Mouse (Mus musculus): ENCODE measurements around the gene Pstk.
"Not testable (repeated sequence)": the region's sequence is repeated elsewhere in the genome, so short reads cannot be mapped to it uniquely, and the experiment has no call there.

Gene Pstk

DNA sequence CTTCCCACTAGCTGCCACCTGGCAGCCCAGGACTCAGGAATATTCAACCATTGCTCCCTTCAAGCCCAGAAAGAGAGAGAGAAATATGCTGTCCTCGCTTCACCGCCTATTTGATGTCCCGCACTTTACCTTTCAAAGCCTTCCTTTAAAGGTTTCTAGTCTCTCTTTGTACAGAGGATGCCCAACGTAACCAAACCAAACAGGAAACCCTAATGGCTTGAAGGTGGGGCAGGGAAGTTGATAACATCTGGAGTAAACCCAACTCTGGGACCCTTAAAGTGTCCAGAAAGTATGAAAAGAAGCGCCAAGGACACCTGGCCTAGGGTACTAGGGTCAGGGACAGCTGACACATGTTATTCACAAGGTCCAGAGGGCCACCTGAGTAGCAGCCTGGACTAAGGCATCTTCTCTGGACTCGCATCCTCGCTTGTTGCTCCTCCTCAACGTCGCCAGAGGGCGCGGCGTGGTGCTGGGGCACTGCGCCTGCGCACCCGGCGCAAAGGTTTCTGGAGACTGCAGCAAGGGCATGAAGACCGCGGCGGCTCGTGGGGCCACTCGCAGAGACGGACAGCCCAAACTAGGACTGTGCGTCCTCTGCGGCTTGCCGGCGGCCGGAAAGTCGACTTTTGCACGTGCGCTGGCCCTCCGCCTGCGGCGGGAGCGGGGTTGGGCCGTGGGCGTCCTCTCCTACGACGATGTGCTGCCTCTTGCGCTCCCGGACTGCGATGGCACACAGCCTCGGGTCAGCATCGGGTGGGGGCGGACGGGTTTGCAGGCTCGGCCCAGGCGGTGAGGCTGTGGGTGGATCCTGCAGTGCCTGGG lies at the start of gene Pstk:
TSS of gene Pstk (plus strand) at position 494 of the 822 bp plus-strand sequence.
- in situ Hi-C loops (cut with MboI, MseI): loop anchor here (5.0 to 25.0 kb wide), 2 partner anchors 41 to 834 kb away; partner anchors contain the start of genes Acadsb (in 1 of the 2) and Ikzf5 (in 1 of the 2)

DNA sequence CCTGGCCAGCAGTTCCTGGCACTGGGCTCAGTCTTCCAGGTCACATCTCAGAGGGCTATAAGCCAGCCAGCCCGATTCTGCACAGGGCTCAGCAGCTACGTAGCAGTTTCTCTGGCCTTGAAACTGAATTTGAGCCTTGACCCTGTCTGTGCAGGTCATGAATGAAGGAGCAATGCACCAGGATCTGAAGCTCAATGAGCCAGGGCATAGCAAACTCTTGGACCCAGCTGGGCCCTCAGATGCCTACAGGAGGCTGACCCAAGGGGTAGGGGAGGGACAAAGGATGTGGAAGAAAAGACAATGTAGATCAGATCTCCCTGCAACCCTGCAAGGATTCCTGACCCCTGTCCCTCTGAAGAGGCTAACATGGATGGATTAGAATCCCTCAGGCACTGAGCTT lies 48.7 kb upstream of the Pstk start, which contains the start of gene Cuzd1:
TSS of gene Cuzd1 (minus strand) at position 101 of the 400 bp plus-strand sequence.
- in situ Hi-C loops (cut with MboI, MseI): no loop called here

DNA sequence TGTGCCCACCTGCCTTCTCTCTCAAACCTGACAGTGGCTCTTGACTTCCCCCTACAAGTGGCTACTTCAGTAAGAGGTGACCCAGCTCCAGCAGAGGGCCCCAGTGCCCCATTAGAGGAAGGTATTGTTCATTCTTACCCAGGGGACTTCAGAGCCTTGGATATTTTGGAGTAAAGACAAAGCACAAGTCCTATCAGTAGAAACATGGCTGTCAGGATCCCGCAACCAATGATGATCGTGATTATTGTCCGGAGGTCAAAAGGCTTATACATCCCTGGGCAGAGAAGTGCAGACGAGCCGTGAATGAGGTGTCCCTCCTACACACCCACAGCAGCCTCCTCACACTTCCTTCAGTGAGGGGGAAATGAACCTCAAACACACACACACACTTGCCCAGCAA lies 43.9 kb upstream of the Pstk start:
- in situ Hi-C loops (cut with MboI, MseI): no loop called here

DNA sequence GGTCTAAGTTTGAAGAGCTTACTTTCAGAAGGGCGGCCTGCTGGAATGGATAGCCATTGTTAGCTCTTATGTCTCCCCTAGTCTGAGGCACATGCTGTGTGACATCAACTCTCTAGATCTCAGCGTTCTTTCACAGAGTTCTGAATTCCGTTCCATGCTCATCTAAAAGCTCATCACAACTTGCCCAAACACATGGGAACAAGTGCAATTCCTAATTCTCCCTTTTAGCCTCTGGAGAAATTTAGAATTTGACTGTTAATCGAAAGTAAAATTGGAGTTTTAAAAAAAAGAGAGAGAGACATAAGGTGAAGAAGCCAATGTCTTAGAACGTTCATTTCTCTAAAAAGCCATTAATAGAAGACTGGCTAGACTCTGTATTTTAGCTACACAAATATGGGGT lies 41.5 kb upstream of the Pstk start, which contains the start of gene Fam24b:
TSS of gene Fam24b (minus strand) at position 101 of the 400 bp plus-strand sequence.
- in situ Hi-C loops (cut with MboI, MseI): no loop called here

DNA sequence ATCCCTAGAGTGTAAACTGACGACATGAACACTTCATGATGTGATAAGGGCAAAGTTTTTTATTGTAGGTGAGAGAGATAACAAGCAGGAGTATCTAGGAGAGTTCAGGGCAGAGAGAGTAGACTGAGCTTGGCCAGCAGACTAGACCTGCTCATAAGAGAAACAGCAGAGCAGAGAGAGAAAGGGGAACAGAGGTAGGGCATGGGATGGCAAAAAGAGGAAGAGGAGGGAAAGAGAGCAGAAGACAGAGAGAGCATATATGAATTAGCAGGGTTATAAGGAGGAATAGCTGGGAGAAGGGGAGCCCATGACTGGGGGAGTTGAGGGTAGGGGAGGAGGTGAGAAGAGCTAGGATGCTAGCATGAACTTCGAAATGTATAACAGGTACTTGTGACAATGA lies 39.3 kb upstream of the Pstk start:
- in situ Hi-C loops (cut with MboI, MseI): no loop called here

DNA sequence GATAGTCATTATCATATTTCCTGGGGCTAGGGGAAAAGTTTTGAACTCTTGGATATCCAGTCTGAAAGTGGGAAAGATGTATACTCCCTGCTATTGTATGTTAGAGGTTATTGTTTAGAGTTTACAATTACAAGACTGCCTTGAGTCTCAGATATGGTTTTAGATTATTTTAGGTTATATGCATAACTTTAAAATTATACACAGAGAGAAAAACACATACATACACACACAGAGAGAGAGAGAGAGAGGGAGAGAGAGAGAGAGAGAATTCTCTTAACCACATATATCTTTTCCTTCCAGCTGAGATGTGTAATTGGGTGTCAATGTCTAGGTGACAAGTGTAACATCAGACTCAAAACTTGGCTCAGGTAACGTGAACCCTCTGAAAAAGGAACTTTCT lies 37.4 kb upstream of the Pstk start, which contains the start of gene Fam24a:
TSS of gene Fam24a (plus strand) at position 301 of the 400 bp plus-strand sequence.
- in situ Hi-C loops (cut with MboI, MseI): no loop called here

DNA sequence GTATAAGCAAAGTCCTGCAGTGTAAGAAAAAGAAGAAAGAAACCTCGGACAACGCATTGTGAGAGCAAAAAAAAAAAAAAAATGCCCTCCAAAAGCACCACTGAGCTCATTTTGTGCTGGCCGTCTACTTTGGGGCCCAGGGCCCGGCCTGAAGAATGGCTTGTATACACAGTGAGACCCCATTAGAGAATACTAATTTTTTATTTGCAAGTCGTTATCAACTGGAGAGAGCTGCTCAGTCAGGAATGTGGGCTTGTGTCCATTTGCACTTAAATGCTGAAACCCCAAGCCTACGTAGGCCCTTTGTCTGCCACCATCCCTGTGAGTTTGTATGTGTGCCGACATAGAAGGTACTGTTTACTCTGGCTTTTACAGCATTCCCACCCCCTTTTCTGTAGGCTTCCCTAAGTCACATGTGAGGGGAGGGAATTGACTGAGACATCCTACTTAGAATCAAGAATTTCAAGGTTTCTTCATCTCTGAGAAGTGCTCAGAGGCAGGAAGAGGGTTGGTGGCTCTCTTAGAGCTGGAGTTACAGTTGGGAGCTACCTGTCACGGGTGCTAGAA lies 33.4 kb upstream of the Pstk start:
- in situ Hi-C loops (cut with MboI, MseI): no loop called here

DNA sequence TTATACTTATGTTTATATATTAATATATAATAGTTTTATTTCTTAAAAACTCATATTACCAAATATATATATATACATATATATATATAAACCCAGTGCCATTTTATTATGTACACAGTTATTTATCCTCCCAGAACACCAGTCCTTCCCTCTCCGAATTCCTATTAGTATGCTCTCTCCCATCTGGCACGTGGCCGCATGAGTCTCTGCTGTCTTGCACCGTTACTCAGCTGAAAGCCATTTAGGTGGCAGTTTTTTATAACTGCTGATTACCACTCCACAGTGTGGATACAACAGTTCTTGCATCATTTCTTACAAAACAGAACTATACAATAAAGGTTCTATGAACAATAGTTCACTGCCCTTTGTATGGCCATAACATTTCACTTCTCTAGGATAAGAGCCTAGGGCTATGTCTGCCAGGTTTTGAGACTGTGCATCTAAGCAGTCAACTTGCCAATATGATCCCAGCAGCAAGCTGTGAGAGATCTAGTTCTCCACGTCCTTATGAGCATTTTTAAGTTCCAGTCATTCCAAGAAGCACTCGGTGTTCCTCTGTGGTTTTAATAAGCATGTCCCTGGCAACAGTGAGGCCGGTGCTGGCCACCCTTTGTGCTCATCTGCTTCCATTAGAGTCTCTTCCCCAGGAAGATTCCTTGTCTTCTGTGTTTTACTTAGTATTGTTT lies 24.9 kb upstream of the Pstk start:
- in situ Hi-C loops (cut with MboI, MseI): no loop called here

DNA sequence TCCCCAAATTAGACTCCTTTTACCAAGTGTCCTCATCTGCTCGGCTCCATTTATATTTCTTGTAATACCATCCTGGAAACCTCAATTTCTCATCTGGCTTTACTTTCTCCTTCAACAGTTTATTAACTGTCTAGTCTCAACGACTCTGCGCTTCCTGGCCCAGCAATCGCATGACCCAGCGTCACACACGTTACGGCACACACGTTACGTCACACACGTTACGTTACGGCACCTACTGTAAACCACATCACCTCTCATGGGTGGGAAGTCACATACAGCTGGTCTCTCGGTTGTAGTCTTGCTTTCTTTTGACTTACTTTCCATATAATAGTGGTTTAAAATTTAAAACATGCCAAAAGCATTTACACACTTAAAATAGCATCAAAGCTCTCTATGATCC lies 14.8 kb upstream of the Pstk start:
- in situ Hi-C loops (cut with MboI, MseI): loop anchor here (25.0 kb wide), 1 partner anchor 819 kb away; no protein-coding TSS in a partner anchor

DNA sequence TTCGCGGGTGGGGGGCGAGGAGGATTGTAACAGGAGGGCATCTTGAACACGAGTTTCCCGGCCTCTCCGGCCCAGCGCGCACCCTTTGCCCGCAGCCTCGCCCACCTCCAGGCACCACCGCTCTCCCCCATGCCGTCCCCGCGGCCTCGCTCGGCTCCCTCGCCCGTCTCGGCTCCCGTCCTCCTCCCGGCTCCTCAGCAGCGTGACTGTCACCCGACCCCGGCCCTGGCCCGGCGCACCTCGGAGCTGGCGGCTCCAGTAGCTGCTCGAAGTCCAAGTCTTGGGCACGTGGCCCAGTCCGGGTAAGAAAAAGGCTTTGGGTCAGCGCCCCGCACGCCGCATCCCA lies 8.7 kb upstream of the Pstk start:
- in situ Hi-C loops (cut with MboI, MseI): loop anchor here (5.0 to 25.0 kb wide), 3 partner anchors 45 to 825 kb away; no protein-coding TSS in a partner anchor

DNA sequence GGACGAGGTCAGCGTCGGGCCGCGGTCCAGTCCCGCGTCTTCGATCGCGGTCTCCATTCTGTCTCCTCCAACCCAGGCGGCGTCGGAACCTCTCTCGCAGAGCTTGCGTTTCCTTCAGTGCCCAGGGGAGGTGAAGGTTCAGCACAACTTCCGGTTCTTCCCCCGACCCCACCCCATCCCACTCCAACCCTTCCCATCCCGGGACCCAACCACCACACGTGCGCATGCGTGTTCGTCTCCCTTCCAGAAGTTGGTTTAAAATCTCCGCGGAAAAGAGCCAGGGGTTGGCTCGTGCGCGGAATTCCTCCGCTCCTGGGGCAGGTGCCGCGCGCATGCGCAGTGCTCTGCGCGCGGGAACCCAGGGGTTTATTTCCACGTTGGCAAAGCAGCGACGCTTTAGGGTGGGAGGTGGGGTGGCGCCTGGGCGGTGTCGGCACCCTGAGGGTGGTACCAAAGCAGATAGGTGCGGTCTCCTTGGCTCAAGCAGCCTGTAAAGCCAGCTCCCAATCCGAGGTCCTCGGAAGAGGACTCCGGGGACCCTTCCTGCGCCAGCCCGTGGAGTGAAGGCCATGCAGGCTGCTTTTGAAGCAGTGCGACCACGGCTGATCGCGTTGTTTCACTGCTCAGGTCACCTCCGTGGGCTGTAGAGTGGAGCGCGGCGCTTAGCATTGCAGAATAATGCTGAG lies 8.2 kb upstream of the Pstk start, which contains the start of gene 2310057M21Rik:
TSS of gene 2310057M21Rik (minus strand) at position 145 of the 686 bp plus-strand sequence.
- in situ Hi-C loops (cut with MboI, MseI): loop anchor here (5.0 to 25.0 kb wide), 3 partner anchors 45 to 825 kb away; no protein-coding TSS in a partner anchor

DNA sequence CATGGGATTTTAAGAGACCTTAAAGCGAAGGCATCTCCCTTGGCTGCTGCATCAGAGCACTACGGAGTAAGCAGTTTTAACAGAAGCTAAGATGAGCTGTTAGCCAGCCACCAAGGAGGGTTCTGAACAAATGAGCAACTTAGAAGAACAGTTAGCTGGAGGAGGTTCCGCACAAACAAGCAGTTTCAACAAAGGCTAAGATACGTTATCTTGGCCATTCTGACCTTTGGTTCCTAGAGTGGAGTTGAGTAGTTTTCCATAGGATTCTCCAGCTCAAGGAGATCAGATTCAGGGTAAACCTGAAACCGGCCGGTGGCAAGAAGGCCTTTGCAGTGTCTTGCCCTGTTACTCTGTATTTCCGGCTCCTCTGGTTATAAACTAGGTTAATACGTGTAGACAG lies 6.8 kb upstream of the Pstk start:
- in situ Hi-C loops (cut with MboI, MseI): loop anchor here (5.0 to 25.0 kb wide), 3 partner anchors 43 to 827 kb away; no protein-coding TSS in a partner anchor

DNA sequence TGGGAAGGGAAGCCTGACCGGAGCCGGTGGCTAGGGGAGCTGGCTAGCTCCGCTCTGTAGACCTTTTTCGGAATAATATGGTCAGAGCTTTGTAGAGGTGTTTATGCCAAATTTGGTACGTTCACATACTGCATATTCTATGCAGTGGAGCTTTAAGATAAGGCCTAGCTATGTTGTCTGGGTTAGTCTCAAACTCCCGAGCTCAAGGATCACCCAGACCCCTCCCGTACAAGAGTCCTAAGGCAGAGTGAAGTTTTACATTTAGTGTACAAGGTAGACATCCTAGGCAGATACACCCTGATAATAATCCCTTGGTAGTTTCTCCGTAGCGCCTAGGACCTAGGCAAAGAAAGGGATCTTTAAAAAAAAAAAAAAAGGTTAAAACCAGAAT lies 524 bp downstream of the Pstk start:
- in situ Hi-C loops (cut with MboI, MseI): loop anchor here (5.0 to 25.0 kb wide), 2 partner anchors 41 to 834 kb away; partner anchors contain the start of genes Acadsb (in 1 of the 2) and Ikzf5 (in 1 of the 2)

DNA sequence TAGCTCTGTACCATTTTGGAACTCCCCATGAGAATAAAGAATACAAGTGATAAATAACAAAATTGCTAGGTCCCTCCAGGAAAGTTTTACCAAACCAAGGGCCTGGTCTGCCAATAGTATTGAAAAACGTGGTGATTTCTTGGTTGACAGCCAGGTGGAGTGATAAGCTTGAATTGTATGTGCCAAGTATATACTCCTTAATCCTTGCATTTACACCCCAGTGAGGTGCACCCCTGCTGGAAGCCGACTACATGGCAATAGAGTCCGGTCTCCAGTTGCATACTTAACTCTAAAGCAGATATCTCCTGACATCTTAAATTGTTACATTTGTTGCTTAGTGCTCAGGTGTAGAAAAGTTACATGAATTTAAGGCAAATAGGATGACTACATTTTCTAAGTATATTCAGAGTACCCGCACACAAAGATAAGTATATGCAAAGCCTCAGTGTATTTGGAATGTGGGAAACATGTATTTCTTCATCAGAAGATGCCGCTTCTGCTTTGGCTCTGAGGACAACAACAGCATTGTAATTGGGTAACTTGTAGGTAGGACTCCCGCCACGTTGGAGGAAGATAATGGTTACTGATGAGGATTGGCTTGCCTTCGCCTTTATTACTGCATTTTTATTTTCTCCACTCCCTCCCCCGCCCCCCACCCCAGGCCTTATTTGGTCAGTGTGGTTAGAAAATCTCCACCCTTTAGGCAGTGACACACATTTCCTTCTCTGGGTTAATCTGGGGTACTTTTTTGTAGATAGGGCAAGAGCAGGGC lies 1.1 kb downstream of the Pstk start:
- in situ Hi-C loops (cut with MboI, MseI): loop anchor here (5.0 to 25.0 kb wide), 2 partner anchors 40 to 835 kb away; partner anchors contain the start of genes Acadsb (in 1 of the 2) and Ikzf5 (in 1 of the 2)

DNA sequence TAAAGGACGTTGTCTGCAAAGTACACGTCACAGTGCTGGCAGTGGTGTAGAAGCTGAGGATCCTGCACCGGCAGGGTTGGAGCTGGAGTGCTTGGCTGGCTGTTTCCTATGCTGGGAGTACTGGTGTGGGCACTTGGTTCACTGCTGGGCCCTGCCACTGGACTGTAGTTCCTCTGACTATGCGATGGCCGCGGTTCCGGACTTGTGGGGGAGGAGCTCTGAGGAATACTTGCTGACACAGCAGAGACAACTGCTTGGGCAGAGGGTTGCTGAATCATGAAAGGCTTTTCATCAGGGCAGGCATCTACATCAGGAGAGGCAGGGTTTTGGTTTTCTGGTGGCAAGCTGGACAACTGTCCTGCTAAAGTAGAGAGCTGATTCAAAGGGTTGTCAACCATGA lies 20.8 kb downstream of the Pstk start:
- in situ Hi-C loops (cut with MboI, MseI): not testable (repeated sequence)

DNA sequence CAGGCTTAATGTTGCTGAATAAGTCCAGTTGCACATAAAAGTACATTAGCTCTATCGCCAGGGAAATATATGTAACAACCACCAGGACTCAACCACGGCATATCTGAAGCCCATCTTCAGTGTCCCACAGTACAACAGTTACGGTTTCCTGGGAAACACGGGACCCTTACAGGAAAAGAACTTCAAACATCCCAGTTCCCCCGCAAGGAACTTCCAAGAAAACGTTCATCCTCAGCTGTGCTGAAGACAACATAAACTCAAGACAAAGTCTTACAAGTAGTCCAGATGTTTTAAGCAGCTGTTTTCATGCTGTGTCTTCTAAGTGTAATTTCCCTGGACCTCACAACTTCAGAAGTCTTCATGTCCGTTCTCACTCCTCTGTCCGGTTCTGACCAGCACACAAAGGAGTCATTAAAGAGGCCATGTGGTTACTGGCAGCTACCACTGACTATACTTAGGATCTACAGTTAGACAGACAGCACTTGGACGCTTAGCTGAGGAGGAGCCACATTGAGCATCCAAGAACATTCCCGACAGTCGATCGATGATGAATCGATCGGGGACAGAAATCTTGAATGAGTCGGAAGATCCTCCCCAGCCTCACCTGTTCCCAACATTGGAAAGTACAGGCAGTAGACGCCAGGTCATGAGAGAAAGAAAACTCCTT lies 38.5 kb downstream of the Pstk start:
- in situ Hi-C loops (cut with MboI, MseI): loop anchor here in 1 of 2 experiments (5.0 kb wide), 1 partner anchor 47 kb away; the partner anchor contains the start of gene 2310057M21Rik

DNA sequence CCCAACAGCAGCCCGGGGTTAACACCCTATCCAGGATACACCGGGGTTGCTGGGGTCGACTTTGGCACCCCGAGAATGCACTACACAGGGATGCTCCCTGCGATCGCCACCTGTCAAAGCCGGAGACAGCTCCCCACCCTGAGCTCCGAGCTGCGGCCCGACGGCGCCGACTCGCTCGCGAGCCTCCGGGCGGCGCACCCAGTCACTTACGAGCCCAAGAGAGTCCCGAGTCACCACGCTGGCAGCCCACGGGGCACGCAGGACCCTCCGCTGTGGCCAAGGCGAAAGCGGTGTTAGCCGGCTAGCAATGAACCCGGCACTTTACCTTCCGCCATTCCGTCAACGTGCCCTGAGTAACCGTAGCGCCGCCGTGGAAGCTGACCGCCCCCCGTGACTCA lies 39.0 kb downstream of the Pstk start:
- in situ Hi-C loops (cut with MboI, MseI): loop anchor here (5.0 kb wide), 2 partner anchors 38 to 48 kb away; partner anchors contain the start of genes 2310057M21Rik (in 1 of the 2) and Pstk (in 1 of the 2)

DNA sequence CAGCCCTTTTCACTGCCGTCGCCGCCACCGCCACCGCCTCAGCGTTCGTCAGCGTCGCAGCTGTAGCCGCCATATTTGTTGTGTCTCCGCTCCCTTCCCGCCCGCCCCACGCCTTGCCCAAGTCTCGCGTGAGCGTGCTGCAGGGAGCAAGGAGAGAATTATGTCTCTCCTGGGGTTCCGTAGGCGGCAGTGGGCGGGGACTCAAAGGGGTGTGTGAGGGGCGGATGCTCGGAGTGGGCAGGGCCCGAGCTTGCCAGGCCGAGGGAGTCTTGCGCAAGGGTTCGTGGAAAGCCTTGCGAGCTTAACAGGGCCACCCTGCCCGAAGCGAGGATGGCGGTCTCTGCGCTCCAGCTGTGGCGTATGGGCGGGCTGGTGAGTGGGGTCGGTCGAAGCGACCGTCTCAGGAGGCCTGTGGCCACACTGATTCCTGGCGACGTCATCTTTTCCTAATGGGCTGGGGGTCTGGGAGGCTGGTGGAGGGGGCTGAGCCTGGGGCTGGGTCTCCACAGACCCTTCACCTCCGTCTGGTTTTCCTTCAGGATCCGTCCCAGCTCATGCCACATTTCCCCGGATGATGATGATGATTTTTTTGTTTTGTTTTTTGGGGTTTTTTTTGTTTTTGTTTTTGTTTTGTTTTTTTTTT lies 39.6 kb downstream of the Pstk start, which contains the start of the genes Ikzf5 and Acadsb:
TSS of gene Ikzf5 (minus strand) at position 106 of the 643 bp plus-strand sequence.
TSS of gene Acadsb (plus strand) at position 186 of the 643 bp plus-strand sequence.
- in situ Hi-C loops (cut with MboI, MseI): loop anchor here in 1 of 2 experiments (5.0 kb wide), 1 partner anchor 38 kb away; the partner anchor contains the start of gene Pstk
